Mouse (Mus musculus): ENCODE data around the gene Tmprss7.

DNA sequence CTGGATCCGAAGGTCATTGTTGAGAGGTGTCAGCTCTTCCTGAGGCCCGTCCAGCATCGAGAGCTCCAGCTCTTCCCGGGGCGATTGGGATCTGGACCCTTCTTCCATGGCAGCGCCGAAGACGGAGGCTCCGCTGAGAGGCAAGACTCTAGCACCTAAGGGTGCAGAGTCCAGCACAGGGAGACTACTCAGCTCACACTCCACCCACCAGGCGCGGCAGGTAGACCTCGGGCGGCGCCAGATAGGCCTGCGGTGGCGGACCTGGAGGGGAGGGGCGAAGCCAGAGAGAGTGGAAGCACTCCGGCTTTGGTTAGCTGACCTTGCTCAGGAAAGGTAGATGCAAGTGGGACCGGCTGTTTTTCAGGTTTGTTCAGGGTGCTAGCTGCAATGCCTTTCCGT lies 39.5 kb downstream of the Tmprss7 start, which contains the start of gene BC016579:
- TF ChIP-seq CTCF (IDR thresholded peaks at IDR 0.05; ENCODE audit: low read depth): no peak
- no peak for TF ChIP-seq EP300 (IDR thresholded peaks at IDR 0.05; ENCODE audit: low read depth)
